Mouse (Mus musculus): ENCODE results near the gene Clk1. TPM values are rescaled to one million over a fixed set of nuclear protein-coding genes. Genes with fewer than 3 reads are reported as not detected.

The Clk1 gene
- polyA plus RNA-seq, 1 experiment from 2014 or later = 121 TPM

- Histone ChIP-seq H3K9me3 (peaks cover 5% of the 10 kb centered on the region; the same call in 1 of the 2 replicates), H3K27me3 (ENCODE audit: insufficient read depth, poor library complexity, severe bottlenecking) (no peaks in the 10 kb centered on the region), H3K4me1 (replicated peaks) (no peaks in the 10 kb centered on the region), H3K4me3 (no peak overlapping the region), H3K27ac (no peak overlapping the region), H3K36me3 (no peaks in the 10 kb centered on the region)
- 96% methylated on average over 3 of the region's 3 CpGs for WGBS
- DNase-seq (ENCODE audit: low spot score) = no peak
Observed at GRCm38 (mm10) chr1:58365829-58366228, 58.0 kb downstream of the Clk1 start.

- no peak overlapping the region for H3K4me3 ChIP-seq
- no peak overlapping the region for H3K27ac ChIP-seq
- H3K27me3 ChIP-seq (ENCODE audit: insufficient read depth, poor library complexity, severe bottlenecking) = no peaks in the 10 kb centered on the region
- H3K4me1 ChIP-seq (replicated peaks) = no peaks in the 10 kb centered on the region
- no peaks in the 10 kb centered on the region for H3K36me3 ChIP-seq
- peaks cover 5% of the 10 kb centered on the region; the same call in 1 of the 2 replicates for H3K9me3 ChIP-seq
- DNase-seq (ENCODE audit: low spot score) = no peak
- 90% methylated on average over 12 of the region's 12 CpGs for WGBS
Observed at GRCm38 (mm10) chr1:58364551-58364950, 59.3 kb downstream of the Clk1 start.

- H3K36me3 ChIP-seq = no peaks in the 10 kb centered on the region
- no peak for DNase-seq (ENCODE audit: low spot score)
- no peaks in the 10 kb centered on the region for H3K27me3 ChIP-seq (ENCODE audit: insufficient read depth, poor library complexity, severe bottlenecking)
- no peak overlapping the region for H3K4me3 ChIP-seq
- WGBS = 50% methylated on average over 4 of the region's 4 CpGs
- H3K9me3 ChIP-seq = peaks cover 5% of the 10 kb centered on the region; the same call in 1 of the 2 replicates
- H3K4me1 ChIP-seq (replicated peaks) = no peaks in the 10 kb centered on the region
- H3K27ac ChIP-seq = no peak overlapping the region
Observed at GRCm38 (mm10) chr1:58362296-58362695, 61.6 kb downstream of the Clk1 start.

Other genes starting within 250 kb of the Clk1 start
- 0.05 and 0.07 TPM in 2 replicates for gene Aox4, start 213.7 kb downstream of the Clk1 start, polyA plus RNA-seq (2016; fragmentation: Nextera tagmentation; extraction: Ambion mirVana)
- 0.05 TPM in 1 of 2 replicates, not detected in the other for gene Aox2, start 145.7 kb downstream of the Clk1 start, polyA plus RNA-seq (2016; fragmentation: Nextera tagmentation; extraction: Ambion mirVana)
- gene Bzw1, start 31.2 kb downstream of the Clk1 start, polyA plus RNA-seq (2016; fragmentation: Nextera tagmentation; extraction: Ambion mirVana) = 367 and 442 TPM in 2 replicates
- gene Nif3l1, start 21.1 kb upstream of the Clk1 start, polyA plus RNA-seq (2016; fragmentation: Nextera tagmentation; extraction: Ambion mirVana) = 70.7 and 75.9 TPM in 2 replicates
- gene Ppil3, start 21.4 kb upstream of the Clk1 start, polyA plus RNA-seq (2016; fragmentation: Nextera tagmentation; extraction: Ambion mirVana) = 54.8 and 58.9 TPM in 2 replicates
- 35.8 and 46.4 TPM in 2 replicates for gene Orc2, start 81.0 kb upstream of the Clk1 start, polyA plus RNA-seq (2016; fragmentation: Nextera tagmentation; extraction: Ambion mirVana)
- gene Fam126b, start 162.3 kb upstream of the Clk1 start, polyA plus RNA-seq (2016; fragmentation: Nextera tagmentation; extraction: Ambion mirVana) = 5.7 and 7.0 TPM in 2 replicates
- gene Ndufb3, start 162.3 kb upstream of the Clk1 start, polyA plus RNA-seq (2016; fragmentation: Nextera tagmentation; extraction: Ambion mirVana) = 154 TPM in 2 replicates

Data from hindbrain, embryonic 10.5 days (tissue).